Mouse (Mus musculus): Measurements from ENCODE around the gene Cldn14.

DNA sequence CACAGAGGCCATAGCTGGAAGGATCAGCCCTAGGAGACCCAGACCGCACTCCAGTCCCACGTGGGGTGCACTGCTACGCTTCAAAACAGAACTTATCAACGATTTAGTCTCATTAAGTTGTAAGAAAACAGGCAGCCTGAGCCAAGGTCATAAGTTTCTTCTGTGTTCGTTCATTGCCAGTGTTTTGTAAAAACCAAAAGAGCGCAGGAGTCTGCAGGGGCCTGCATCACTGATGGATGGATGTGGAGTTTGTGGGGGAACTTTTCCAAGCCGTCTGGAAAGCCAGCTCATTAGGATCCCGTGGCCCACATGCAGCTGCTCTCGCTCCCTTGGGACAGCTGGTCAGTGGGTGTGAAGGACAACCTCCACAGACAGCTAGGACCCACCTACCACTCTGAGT is 25.1 kb downstream of the Cldn14 start:
- no peak for TF ChIP-seq EP300 (IDR thresholded peaks at IDR 0.05; ENCODE audit: insufficient read depth, low read depth, low read length)
- TF ChIP-seq POLR2A (IDR thresholded peaks at IDR 0.05; ENCODE audit: insufficient read depth, low read length), result no peak

All from ES-Bruce4 (cell line).